In genomic region chr1:64120811-64121515, GRCm38 (mm10) we compare ENCODE assay signal across 8 mouse cellular contexts. TPM values are rescaled to one million over a fixed set of nuclear protein-coding genes. Genes with fewer than 3 reads are reported as not detected.
DNase-seq lines count a peak whose midpoint lies in the region; ATAC-seq and TF ChIP-seq lines count a peak whose summit lies in the region.

No protein-coding gene starts in this region.

- peak overlapping the region; percentile 100 for H3K9ac ChIP-seq in intestine, embryonic 16.5 days (ENCODE audit: low read depth, low read length)

- H3K4me2 ChIP-seq in intestine, embryonic 16.5 days (ENCODE audit: low read depth, low read length) = peak overlapping the region; percentile 77

- H3K4me1 ChIP-seq in intestine, embryonic 16.5 days (ENCODE audit: control insufficient read depth, insufficient read depth, low read length) = peaks cover 20% of the 10 kb centered on the region

- no peaks in the 10 kb centered on the region for H3K9me3 ChIP-seq in intestine, embryonic 16.5 days (ENCODE audit: control insufficient read depth, low read length)

- POLR2A ChIA-PET in Patski (lab: Charles Lee) = interaction anchor here (0.6 to 2.4 kb wide), 10 partner anchors 14 to 412 kb away, joined by 3 to 7 read pairs (median 4); partner anchors contain the start of gene Creb1

- peak; percentile 37 for DNase-seq in Patski (ENCODE audit: low read depth, low spot score)
- DNase-seq in cerebellum, adult 8-10 months = peak; percentile 73
- peak; percentile 16 to 19 for DNase-seq in gastrocnemius, adult 8-10 months (ENCODE audit: low spot score in 2 of 2)
- DNase-seq in left cerebral cortex, postnatal 14 days (ENCODE audit: low spot score in 2 of 2) = peak; percentile 50 to 60
- DNase-seq in spleen, adult 12 weeks (ENCODE audit: low spot score) = peak; percentile 21

- H3K27me3 ChIP-seq in Patski = no peaks in the 10 kb centered on the region
- no peaks in the 10 kb centered on the region for H3K27me3 ChIP-seq in intestine, embryonic 16.5 days (replicated peaks; ENCODE audit: control insufficient read depth, insufficient read depth, low read length)

- TF ChIP-seq CTCF in Patski (IDR thresholded peaks at IDR 0.05) = no peak

- peak overlapping the region; percentile 83 for H3K4me3 ChIP-seq in intestine, embryonic 16.5 days (ENCODE audit: low read length)

- CTCF ChIA-PET in Patski (lab: Charles Lee) = interaction anchor here (0.6 to 1.5 kb wide), 4 partner anchors 32 to 298 kb away, joined by 3 to 4 read pairs (median 3); no protein-coding TSS in a partner anchor

- no peak for ATAC-seq in Patski
- ATAC-seq in intestine, embryonic 16.5 days = peak; percentile 47
- ATAC-seq in megakaryocyte, adult 5-6 weeks (ENCODE audit: poor library complexity, severe bottlenecking) = 0 out of 2 replicates have a peak, but pooled peaks have one; percentile 1
- ATAC-seq in monocyte, adult 5-6 weeks (replicated peaks; ENCODE audit: insufficient number of reproducible peaks, low FRiP score, low TSS enrichment, poor library complexity, severe bottlenecking) = no peak

- peak overlapping the region; percentile 92 for H3K27ac ChIP-seq in intestine, embryonic 16.5 days (ENCODE audit: low read length)

- H3K36me3 ChIP-seq in intestine, embryonic 16.5 days (ENCODE audit: control insufficient read depth, insufficient read depth, low read length) = no peaks in the 10 kb centered on the region

- in situ Hi-C loops in Patski (cut with MboI; ENCODE audit: low pct_unique_long_range_greater_than_20kb) = loop anchor here (5.0 kb wide), 1 partner anchor 326 kb away; no protein-coding TSS in a partner anchor

- WGBS in intestine, embryonic 16.5 days = under 1% methylated on average over 25 of the region's 25 CpGs

- intact Hi-C loops in left cerebral cortex, postnatal 14 days (cut with DNase I) = loop anchor here (1.0 to 5.0 kb wide), 6 partner anchors 71 to 358 kb away; no protein-coding TSS in a partner anchor

RNA-seq across cellular contexts. Expression of gene Klf7, which starts 1.1 kb away (rescaled TPM):
- polyA plus RNA-seq in Patski (2021) = 11.8 TPM
- 1 to 10 TPM; 4.6 to 7.0 (median 5.4) TPM for total RNA-seq in gastrocnemius, adult 8-10 months (2022)
- polyA plus RNA-seq in intestine, embryonic 16.5 days (2015; fragmentation: Nextera tagmentation; extraction: Ambion mirVana) = 21.9 and 24.9 TPM in 2 replicates
- 10 to 100 TPM; 54.2 to 55.8 TPM for total RNA-seq in left cerebral cortex, postnatal 14 days (2021)
- total RNA-seq in megakaryocyte, adult 5-6 weeks (2015) = 11.9 and 13.6 TPM in 2 replicates
- total RNA-seq in megakaryocyte, adult 5-6 weeks (2017) = 8.3 and 13.0 TPM in 2 replicates
- 15.9 to 26.0 TPM (median 19.5 TPM) in 3 replicates for total RNA-seq in monocyte, adult 5-6 weeks (2017)

Comparison
In these comparisons a context has a peak if more than half of its experiments do, and no peak if none do; other contexts are left out.
1. ATAC-seq: peak in intestine, embryonic 16.5 days (single experiment) and megakaryocyte, adult 5-6 weeks (single experiment); none in Patski (single experiment) and monocyte, adult 5-6 weeks (single experiment).
2. DNase-seq: peak in every context shown above with its lines; median percentile 73 in cerebellum, adult 8-10 months; 55 in left cerebral cortex, postnatal 14 days; 37 in Patski; 21 in spleen, adult 12 weeks; 18 in gastrocnemius, adult 8-10 months.